Mouse (Mus musculus) frontal cortex, adult 2 months (tissue): ENCODE results near the gene Cdk4. TPM values are rescaled to one million over a fixed set of nuclear protein-coding genes. Genes with fewer than 3 reads are reported as not detected.

Experiments used
- DNase-seq, 2 experiments: peaks; one replicate each; pipeline ENCODE4 v3.0.0; 2022; ENCODE audit warnings: low spot score in 1 of 2; ENCODE audit errors: extremely low spot score in 1 of 2
- polyA plus RNA-seq: library from polyadenylated mRNA; depleted of rRNA; stranded (reverse); fragments of >200 nt; gene quantifications from 2 replicates; pipeline ENCODE4 v1.2.3, GENCODE M21; 2012; rRNA removed

Gene Cdk4
- 154 and 167 TPM in 2 replicates for polyA plus RNA-seq

GRCm38 (mm10) chr10:127063239-127063872, at the start of gene Cdk4:
Gene Cdk4 (plus strand): TSS chr10:127063534.
- peak; percentile 97 to 99 for DNase-seq

- DNase-seq: no peak
Measured at GRCm38 (mm10) chr10:127016488-127016887, 46.8 kb upstream of the Cdk4 start.

GRCm38 (mm10) chr10:127017071-127017470, 46.3 kb upstream of the Cdk4 start:
- no peak for DNase-seq

GRCm38 (mm10) chr10:127018422-127018821, 44.9 kb upstream of the Cdk4 start:
- DNase-seq: no peak

- peak; percentile 69 to 93 for DNase-seq
Measured at GRCm38 (mm10) chr10:127030336-127031296, 32.7 kb upstream of the Cdk4 start, which contains the start of gene Tsfm. Gene Tsfm (minus strand): TSS chr10:127030840.

GRCm38 (mm10) chr10:127033301-127033741, 30.0 kb upstream of the Cdk4 start:
- DNase-seq: no peak

GRCm38 (mm10) chr10:127036273-127036672, 27.1 kb upstream of the Cdk4 start:
- DNase-seq: no peak

GRCm38 (mm10) chr10:127037641-127038040, 25.7 kb upstream of the Cdk4 start:
- DNase-seq: no peak

- peak in 1 of 2 experiments; percentile 70 for DNase-seq
Measured at GRCm38 (mm10) chr10:127040569-127041214, 22.6 kb upstream of the Cdk4 start.

GRCm38 (mm10) chr10:127041274-127041766, 22.0 kb upstream of the Cdk4 start, which contains the start of the genes Mettl1 and Eef1akmt3:
Gene Mettl1 (plus strand): TSS chr10:127041414.
Gene Eef1akmt3 (minus strand): TSS chr10:127041513.
- no peak for DNase-seq

- peak; percentile 80 to 92 for DNase-seq
Measured at GRCm38 (mm10) chr10:127041774-127042338, 21.5 kb upstream of the Cdk4 start.

GRCm38 (mm10) chr10:127042468-127043115, 20.7 kb upstream of the Cdk4 start:
- no peak for DNase-seq

GRCm38 (mm10) chr10:127043187-127043586, 20.1 kb upstream of the Cdk4 start:
- no peak for DNase-seq

- DNase-seq: no peak
Measured at GRCm38 (mm10) chr10:127047954-127048353, 15.4 kb upstream of the Cdk4 start, which contains the start of gene Cyp27b1. Gene Cyp27b1 (plus strand): TSS chr10:127048250.

GRCm38 (mm10) chr10:127048608-127049394, 14.5 kb upstream of the Cdk4 start:
- DNase-seq: no peak

- DNase-seq: no peak
Measured at GRCm38 (mm10) chr10:127049395-127050118, 13.8 kb upstream of the Cdk4 start.

GRCm38 (mm10) chr10:127050119-127050474, 13.2 kb upstream of the Cdk4 start:
- no peak for DNase-seq

- no peak for DNase-seq
Measured at GRCm38 (mm10) chr10:127054646-127055045, 8.7 kb upstream of the Cdk4 start.
